Mouse (Mus musculus) megakaryocyte, embryonic 14.5 days (primary cell): ENCODE results near the gene Olfr1395.

Experiments
- FLI1 ChIP-seq: IDR thresholded peaks from 2 replicates; pipeline ENCODE4 v1.6.1; 2012; ENCODE audit warnings: low read length, inconsistent platforms, mixed read lengths
- GATA1 ChIP-seq: IDR thresholded peaks from 3 replicates; pipeline ENCODE4 v1.6.1; 2012; ENCODE audit warnings: mixed read lengths, low read length, inconsistent platforms, borderline replicate concordance

- TF ChIP-seq GATA1, result no peak
- TF ChIP-seq FLI1, result no peak
These were observed 41.1 kb downstream of the Olfr1395 start for GRCm38 (mm10) chr11:49183172-49183571.
